Mouse (Mus musculus): ENCODE measurements around the gene Atg7.
A peak's percentile ranks its signal among the peaks of the same experiment; 100 is the strongest.
"Not testable (repeated sequence)": the region's sequence is repeated elsewhere in the genome, so short reads cannot be mapped to it uniquely, and the experiment has no call there.

Atg7 gene

DNA sequence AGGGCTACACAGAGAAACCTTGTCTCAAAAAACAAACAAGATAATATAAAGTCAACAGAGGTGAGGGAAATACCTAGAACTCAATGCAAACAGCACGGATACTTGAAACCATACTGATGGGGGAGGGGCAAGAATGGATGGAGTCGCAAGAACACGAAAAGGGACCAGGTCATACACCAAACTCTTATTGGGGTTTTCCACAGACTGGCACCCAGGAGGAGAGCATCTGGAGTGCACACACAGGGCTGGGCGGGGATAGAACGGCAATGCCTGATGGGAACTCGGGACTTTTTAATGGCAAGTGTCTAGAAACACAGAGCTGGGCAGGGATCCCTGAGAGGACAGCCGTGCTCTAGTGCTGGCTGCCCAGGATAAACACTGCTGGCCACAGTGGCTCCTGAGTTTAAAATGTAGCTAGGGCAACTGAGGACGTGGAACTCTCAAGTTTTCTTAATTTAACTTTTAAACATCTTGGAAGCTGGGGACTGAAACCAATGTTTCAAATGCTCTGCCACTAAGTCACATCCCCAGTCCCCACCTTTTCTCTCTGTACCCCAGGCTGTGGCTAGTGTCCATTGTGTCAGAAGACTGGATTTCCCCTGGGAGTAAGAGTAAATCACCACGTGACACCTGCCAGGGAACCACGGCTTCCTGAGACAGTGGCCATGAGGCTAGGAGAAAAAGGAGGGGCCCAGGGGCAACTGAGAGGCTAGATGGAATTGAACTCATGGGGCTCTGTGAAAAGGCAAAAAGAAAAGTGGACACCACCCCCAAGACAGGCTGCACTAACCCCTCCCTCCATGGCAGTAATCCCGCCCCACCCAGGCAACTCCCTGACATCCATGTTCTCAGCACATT lies 243.8 kb downstream of the Atg7 start:
- no peak for DNase-seq

DNA sequence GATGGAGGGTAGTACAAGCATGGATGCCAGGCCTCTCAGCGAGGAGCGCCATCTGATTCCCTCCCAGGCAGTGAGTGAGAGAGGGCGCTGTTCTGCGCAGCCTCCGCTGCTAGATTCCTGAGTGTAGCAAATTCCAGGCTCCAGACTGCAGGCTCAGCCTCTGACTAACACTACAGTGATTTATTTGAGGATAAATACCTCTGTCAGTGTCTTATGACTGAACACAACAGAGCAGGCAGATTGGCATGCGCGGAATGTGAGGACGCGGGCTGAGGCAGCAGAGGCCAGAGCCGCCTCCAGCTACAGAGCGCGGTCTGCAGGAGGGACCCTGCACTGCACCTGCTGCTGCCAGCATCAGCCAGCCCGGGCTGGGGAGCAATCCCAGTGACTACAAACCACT lies 246.0 kb downstream of the Atg7 start:
- peak; percentile 91 to 95 for DNase-seq

DNA sequence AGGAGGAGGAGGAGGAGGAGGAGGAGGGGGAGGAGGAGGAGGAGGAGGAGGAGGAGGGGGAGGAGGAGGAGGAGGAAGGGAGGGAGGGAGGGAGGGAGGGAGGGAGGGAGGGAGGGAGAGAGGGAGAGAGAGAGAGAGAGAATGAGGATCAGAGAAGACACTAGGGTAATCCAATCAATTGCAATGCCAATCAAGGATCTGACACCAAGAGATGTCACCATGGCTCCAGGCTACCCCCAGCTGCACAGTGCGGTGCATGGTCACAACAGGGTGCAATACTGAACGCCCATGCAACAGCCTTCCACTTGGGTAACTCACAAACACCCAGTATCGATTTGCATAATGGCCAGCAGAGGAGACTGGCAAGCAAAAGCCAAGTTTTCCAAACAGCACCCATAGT lies 247.1 kb downstream of the Atg7 start:
- DNase-seq = not testable (repeated sequence)

DNA sequence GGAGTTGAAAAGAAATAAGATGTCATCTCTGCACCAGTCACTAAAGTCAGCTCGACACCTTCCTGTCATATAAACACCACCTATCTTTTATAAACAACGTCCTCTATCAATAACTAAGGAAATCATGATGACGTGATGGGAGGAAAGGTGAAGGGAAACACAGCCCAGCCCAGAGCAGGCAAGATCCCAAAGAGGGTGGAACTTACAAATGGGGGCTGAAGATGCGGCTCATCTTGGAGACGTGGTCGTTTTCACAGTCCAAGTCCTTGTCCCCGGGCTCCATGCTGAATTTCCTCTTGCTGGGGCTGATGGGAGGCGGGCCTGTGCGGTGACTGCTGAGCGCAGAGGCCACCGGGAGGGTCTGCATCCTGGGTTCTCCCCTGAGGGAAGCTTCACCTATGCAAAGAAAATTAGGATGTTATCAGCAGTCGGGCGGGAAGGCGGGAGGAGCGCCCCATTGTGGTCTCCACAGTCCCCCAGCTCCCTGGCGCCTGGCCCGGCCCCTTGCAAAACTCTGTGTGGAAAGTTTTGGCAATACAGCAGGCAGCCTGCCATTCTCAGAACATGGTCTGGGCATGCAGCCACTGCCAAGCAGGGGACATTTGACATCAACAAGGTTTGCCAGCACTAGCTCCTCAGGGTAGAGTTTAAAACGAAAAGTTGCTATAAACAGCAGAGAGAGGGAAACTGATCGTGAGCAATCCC lies 247.7 kb downstream of the Atg7 start:
- DNase-seq = peak; percentile 91 to 92

GRCm38 (mm10) chr6:114891272-114891671 lies 248.4 kb downstream of the Atg7 start:
- DNase-seq = no peak

- no peak for DNase-seq
Observed at GRCm38 (mm10) chr6:114891771-114892170, 248.9 kb downstream of the Atg7 start.

GRCm38 (mm10) chr6:114892363-114892762 lies 249.5 kb downstream of the Atg7 start:
- DNase-seq = no peak

- DNase-seq = no peak
Observed at GRCm38 (mm10) chr6:114893427-114894209, 250.7 kb downstream of the Atg7 start.

DNA sequence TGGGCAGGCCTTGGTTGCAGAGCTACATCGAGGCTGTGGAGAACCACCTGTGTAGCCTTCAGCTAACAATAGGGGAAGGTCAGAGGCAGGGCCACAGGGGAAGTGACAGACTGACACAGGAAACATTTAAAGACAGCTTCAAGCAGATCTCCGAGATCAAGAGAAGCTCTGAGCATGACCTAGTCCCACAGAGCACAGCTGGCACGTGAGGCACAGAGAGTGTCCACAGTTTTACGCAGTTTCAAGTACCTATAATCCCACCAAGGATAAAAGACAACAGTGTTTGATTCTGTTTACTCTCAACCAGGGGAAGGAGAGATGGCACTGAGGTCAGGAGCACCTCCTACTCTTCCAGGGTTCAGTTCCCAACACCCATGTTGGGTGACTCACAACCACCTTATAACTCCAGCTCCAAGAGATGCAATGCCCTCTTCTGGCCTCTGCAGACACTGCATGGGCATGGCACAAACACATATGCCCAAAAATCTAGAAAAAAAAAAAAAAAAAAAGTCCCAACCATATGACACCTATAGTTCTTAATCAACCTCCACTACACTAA lies 251.7 kb downstream of the Atg7 start:
- no peak for DNase-seq

DNA sequence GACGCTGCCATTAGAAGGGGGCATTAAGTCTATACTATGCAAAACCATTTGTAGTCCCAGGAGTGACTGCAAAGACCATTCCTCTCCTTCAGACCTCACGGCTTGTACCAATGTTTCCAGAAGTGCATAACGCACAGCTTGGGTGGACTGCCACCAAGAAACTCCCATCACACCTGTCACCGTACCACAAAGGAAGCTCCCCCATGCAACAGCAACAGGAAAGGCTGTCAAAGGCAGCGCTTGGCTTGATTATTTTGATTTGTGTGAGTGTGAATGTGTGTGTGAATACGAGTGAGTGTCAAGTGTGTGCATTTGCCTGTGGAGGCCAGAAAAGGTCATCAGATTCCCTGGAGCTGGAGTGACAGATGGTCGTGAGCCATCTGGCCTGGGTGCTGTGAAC lies 252.3 kb downstream of the Atg7 start:
- DNase-seq = no peak

- no peak for DNase-seq
Observed at GRCm38 (mm10) chr6:114896281-114896680, 253.4 kb downstream of the Atg7 start.

- DNase-seq = no peak
Observed at GRCm38 (mm10) chr6:114898949-114899348, 256.1 kb downstream of the Atg7 start.

- no peak for DNase-seq
Observed at GRCm38 (mm10) chr6:114899652-114900051, 256.8 kb downstream of the Atg7 start.

DNA sequence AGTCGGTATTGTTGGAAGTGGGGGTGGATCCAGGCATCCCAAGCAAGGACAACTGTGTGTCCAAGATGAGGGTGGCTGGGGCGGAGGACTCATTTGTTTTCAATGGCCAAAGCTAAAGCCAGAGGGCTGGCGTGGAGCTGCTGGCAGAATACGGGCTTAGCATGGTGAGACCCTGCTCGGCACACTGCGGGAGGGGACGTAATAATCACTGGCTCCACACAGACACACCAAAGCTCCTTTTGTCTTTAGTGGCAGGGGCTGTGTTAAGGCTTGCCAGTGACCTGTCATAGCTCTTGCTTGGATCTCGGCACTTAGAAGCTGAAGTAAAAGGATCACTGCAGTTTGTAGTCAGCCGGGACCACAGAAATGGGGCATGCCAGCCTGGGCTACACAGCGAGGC lies 257.3 kb downstream of the Atg7 start:
- no peak for DNase-seq

DNA sequence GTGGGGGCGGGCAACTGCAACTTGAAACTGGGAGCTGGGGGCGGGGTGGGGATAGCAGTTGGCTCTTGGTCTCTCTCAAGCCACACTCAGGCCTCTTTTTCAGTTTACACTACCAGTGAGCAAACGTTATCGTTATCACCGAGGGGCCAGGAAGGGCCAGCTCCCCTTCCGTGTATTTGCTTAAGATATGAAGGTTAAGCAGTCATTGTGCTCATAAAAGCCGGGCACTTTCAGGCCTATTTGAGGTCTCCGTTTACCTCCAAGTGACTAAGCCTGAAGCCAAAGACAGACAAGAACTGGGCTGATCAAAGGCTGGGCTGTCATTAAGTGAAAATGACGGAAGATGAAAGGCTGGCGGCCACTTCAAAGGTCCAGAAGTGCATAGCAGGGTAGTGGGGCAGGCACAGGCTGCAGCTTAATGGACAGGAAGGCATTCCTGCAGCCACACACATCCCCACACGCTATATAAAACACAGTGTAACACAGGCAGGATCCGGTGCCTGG lies 258.5 kb downstream of the Atg7 start:
- DNase-seq = no peak

DNA sequence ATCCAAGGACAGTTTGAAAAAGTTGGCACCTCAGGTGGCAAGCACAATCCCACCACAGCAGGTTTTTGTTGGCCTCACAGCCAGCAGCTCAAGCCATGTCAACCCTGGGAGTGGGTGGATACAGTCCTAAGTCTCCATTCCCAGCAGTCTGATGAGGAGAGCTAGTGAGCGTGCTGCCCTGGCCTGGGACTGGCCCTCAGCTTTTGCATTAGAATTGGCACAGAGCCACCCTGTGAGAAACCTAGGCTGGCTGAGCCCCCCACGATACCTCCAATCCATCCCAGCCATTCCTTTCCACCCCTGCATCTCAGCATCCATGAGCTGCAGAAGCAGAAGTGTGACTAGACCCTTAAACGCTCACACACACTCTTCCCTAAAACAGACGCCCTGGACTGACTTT lies 259.0 kb downstream of the Atg7 start:
- DNase-seq = no peak

DNA sequence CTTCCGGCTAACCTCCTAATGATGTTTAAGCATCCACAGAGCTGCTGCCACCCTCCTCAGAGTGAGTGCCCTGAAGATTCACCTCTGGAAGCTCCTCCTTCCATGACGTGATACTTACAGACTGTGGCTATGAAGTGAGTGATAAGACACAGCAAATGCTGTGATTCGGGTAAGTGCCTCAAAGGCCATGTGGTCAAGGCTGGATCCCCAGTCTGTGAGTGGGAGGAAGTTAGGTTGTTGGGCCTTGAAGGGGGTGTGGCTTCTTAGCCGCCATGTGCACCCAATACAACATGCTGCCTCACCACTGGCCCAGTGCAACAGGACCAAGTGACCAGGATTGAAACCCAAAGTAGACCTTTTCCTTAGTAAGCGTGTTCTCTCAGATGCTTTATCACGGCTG lies 261.3 kb downstream of the Atg7 start:
- DNase-seq = no peak

DNA sequence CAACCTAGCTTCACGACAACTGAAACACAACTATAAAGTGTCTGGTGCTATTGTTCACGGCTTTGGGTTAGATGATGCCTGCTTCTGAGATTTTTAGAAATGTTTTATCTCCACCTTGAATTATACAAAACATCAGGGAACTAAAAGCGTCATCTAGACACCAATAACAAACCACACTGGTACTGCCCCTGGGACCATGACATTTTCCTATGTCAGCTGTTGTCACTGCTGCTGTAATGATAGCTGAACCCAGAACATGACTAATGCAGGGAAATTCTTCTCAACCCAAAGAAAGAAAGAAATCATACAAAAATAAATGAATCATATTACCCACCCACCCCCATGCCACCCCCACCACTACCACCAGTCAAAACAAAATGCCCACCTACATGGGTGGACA lies 261.9 kb downstream of the Atg7 start:
- no peak for DNase-seq

GRCm38 (mm10) chr6:114905253-114906028 lies 262.5 kb downstream of the Atg7 start:
- DNase-seq = no peak

GRCm38 (mm10) chr6:114906209-114906608 lies 263.3 kb downstream of the Atg7 start:
- DNase-seq = no peak

DNA sequence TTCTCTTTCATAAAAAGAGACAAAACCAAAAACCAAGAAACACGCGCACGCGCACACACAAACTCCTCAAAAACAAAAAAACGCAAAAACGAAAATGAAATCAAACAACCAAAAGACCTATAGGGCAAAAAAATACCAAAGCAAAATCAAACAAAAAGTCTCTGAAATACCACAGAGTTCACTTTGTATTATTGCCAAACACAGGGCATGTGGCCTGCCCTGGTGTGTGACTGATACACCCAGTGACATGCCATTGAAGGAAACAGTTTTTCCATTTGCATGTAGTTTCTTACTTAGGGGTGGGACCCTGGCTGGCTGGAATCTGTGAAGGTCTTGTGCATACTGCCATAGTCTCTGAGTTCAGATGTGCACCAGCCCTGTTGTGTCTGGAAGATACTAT lies 264.6 kb downstream of the Atg7 start:
- DNase-seq = no peak

DNA sequence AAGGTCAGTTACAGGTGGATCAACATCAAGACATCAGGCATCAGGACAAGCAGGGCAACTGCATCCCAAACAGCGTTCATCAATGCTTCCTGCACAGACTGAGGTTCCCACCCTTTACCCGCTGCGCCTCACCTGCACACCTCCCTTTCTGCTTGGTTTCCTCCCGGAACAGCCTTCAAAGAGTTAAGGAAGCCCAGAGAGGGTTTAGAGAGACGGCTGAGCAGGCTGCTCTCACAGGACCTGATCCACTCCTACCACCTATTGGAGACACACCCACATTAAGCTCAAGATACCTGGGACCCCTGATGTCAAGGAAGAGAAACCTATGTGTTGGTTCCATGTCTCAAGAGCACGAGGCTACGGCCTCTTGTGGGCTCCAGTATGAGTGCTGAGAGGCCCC lies 266.9 kb downstream of the Atg7 start:
- DNase-seq = no peak
